Mouse (Mus musculus) thymus, postnatal 36 days (tissue): Measurements from ENCODE around the gene Samd8.

Source experiments
- DNase-seq, 2 experiments: peaks; one replicate each; pipeline ENCODE4 v3.0.0; 2022; ENCODE audit warnings: mixed read lengths in 2 of 2

Gene Samd8

GRCm38 (mm10) chr14:21830876-21831767 lies 80.8 kb downstream of the Samd8 start:
- peak; percentile 97 to 98 for DNase-seq

DNA sequence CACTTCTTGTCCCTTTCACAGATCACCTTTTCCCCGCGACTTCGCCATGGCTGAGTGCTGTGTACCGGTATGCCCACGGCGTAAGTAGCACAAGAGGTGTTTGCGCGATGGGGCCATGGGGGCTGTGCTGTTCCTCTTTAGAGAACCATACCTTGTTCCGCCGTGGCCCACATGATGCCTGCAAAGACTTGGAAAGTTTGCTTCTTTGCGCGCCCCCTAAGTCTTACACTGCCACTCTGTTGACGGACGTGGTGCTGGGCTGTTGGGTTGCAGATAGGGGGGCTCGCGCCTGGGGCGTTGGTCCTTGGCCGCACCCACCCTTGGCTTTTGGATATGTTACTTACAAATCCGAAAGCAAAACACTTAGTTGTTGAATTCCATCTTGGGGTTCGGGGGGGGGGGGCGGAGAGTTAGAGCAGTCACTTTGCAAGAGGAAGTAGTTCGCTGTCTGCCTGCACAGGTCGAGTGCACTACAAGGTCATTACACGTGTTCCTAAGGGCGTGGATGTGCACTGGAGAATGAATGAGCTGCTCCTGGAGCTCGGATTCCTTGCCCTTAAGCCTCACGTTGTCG lies 81.6 kb downstream of the Samd8 start:
- DNase-seq, result no peak

GRCm38 (mm10) chr14:21838336-21839017 lies 88.1 kb downstream of the Samd8 start:
- no peak for DNase-seq

DNA sequence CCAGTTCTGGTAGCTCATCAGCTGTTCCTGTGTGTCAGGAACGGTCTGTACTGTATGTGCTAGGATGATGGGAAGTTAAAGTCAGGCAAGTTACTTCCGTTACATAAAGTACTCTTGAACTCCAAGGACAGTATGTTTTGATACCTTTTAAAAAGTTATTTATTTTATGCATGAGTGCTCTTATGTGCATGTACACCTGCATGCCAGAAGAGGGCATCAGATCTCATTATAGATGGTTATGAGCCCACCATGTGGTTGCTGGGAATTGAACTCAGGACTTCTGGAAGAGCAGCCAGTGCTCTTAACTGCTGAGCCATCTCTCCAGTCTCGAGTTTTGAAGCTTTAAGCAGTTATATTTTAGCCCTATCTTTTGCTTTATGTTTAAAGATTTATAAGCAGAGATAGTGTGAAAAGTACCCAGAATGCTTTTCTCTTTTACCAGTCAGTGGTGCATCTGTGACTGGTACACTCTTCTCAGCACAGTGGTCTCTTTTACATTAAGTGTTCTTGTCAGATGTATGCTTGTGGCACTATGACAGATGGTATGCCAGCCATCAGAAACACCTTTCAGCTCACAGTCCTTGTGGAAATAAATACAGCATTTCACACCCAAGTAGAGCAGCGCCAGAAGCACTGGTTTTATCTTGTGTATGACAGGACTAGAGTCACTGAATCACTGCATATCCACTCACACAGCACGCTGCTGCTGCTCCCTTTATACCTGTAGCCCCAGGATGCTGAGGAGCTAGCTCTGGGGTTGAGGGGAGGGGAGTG lies 91.7 kb downstream of the Samd8 start:
- DNase-seq, result no peak

DNA sequence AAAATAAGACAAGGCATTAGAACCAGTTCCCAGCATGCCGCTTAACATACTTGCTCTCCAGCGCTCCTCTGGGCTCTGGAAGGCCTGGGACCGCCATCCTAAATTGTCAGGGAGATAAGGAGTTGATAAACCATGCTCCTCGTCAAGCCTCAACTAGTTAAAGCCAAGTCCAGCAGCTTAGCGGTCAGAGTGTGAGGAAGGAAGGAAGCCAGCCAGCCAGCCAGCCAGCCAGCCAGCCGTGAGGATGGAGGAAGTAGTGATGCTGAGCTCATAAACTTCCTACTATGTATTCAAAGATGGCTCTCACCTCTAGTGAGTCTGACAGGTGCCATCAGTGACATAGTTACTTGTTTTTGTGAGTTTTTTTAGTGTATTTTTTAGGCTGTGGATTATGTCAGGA lies 92.9 kb downstream of the Samd8 start:
- no peak for DNase-seq

DNA sequence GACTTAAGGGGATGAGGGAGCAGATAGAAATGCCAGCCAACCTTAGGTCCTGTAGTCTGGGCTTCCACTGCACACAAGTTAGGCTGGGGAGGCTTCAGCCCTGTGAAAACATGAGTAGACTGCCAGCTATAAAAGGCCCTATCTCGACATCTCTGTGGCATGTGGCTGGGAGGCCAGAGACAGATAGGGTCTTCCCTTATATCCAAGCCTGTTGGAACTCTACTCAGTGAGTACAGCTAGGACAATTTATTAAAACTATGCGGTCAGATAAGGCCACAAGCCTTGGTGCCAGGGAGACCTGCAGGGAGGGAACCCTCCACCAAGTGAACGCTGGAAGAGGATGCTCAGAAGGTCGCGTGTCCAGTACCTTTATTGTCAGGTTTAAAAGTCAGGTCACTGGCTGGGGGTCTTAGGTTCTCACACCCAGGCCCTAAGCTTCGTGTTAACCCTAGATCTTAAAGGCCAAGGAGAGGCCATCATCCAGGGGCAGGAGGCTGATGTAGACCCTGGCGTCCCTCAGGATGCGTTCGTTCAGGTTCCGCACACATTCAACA lies 96.6 kb downstream of the Samd8 start:
- no peak for DNase-seq

- DNase-seq, result peak; percentile 49 to 71
These were observed 97.2 kb downstream of the Samd8 start for GRCm38 (mm10) chr14:21847381-21848165.
